ENCODE assay signal across 26 mouse cellular contexts in genomic region chr7:127703561-127704178, GRCm38 (mm10). TPM values are rescaled to one million over a fixed set of nuclear protein-coding genes. Genes with fewer than 3 reads are reported as not detected.
DNase-seq lines count a peak whose midpoint lies in the region; ATAC-seq and TF ChIP-seq lines count a peak whose summit lies in the region.
"Had no signal": no experiment of that assay in that cellular context is flagged by ENCODE, and none has a peak within 500 bp of the region (broad histone marks: within the 10 kb centered on the region; RNA-seq: fewer than 3 reads in every experiment).

No protein-coding gene starts in this region.

- peak; percentile 47 to 52 for DNase-seq in cerebellum, adult 2 months
- DNase-seq in cerebellum, adult 8-10 months = no peak
- DNase-seq in liver, adult 2 months (ENCODE audit: extremely low read depth, low read depth, low spot score) = peak; percentile 76
- no peak for DNase-seq in liver
- DNase-seq in kidney, postnatal 36 days = peak; percentile 41 to 66
- DNase-seq: adrenal gland, postnatal 10 days; forebrain, postnatal 0 days; layer of hippocampus, adult 9-11 months; lung, postnatal 14 days; thymus, postnatal 36 days had no signal

- no peaks in the 10 kb centered on the region for H3K9me3 ChIP-seq in kidney, embryonic 14.5 days (ENCODE audit: control insufficient read depth, low read length)
- H3K9me3 ChIP-seq in heart, embryonic 12.5 days (replicated peaks) = no peaks in the 10 kb centered on the region
- no peaks in the 10 kb centered on the region for H3K9me3 ChIP-seq in hindbrain, embryonic 13.5 days
- H3K9me3 ChIP-seq: embryonic facial prominence, embryonic 15.5 days; heart, embryonic 13.5 days; midbrain, embryonic 13.5 days; neural tube, embryonic 12.5 days had no signal

- H3K9ac ChIP-seq in liver, adult 2 months (ENCODE audit: low read depth, low read length) = no peak overlapping the region
- 0 out of 2 replicates have a peak overlapping the region, but pooled peaks have one; percentile 31 for H3K9ac ChIP-seq in kidney, embryonic 14.5 days (ENCODE audit: low read depth, low read length)
- no peak overlapping the region for H3K9ac ChIP-seq in heart, embryonic 12.5 days
- H3K9ac ChIP-seq in hindbrain, embryonic 13.5 days = no peak overlapping the region
- H3K9ac ChIP-seq: embryonic facial prominence, embryonic 15.5 days; forebrain, postnatal 0 days; heart, embryonic 13.5 days; neural tube, embryonic 12.5 days had no signal

- peaks cover 45% of the 10 kb centered on the region for H3K4me1 ChIP-seq in cerebellum, adult 2 months (ENCODE audit: control insufficient read depth, insufficient read depth, low read length)
- H3K4me1 ChIP-seq in liver, adult 2 months (ENCODE audit: control insufficient read depth, insufficient read depth, low read length) = peaks cover 7% of the 10 kb centered on the region
- peaks cover 17% of the 10 kb centered on the region for H3K4me1 ChIP-seq in kidney, embryonic 14.5 days (ENCODE audit: control insufficient read depth, insufficient read depth, low read length)
- H3K4me1 ChIP-seq in heart, embryonic 12.5 days (replicated peaks) = peaks cover 11% of the 10 kb centered on the region
- H3K4me1 ChIP-seq in hindbrain, embryonic 13.5 days (replicated peaks) = peaks cover 28% of the 10 kb centered on the region

- no peak overlapping the region for H3K4me2 ChIP-seq in kidney, embryonic 14.5 days (replicated peaks; ENCODE audit: low read depth, low read length)
- H3K4me2 ChIP-seq in heart, embryonic 12.5 days = no peak overlapping the region
- H3K4me2 ChIP-seq in hindbrain, embryonic 13.5 days = no peak overlapping the region
- H3K4me2 ChIP-seq: embryonic facial prominence, embryonic 15.5 days; heart, embryonic 13.5 days; midbrain, embryonic 13.5 days; neural tube, embryonic 12.5 days had no signal

- WGBS in cerebellum, adult 2 months = 24% methylated on average over 8 of the region's 8 CpGs
- WGBS in liver, adult 2 months = 62% methylated on average over 8 of the region's 8 CpGs
- WGBS in kidney, embryonic 14.5 days = 85% methylated on average over 8 of the region's 8 CpGs
- 87% methylated on average over 8 of the region's 8 CpGs for WGBS in heart, embryonic 12.5 days
- 92% methylated on average over 8 of the region's 8 CpGs for WGBS in hindbrain, embryonic 13.5 days

- no peak for ATAC-seq in kidney, embryonic 14.5 days (ENCODE audit: low FRiP score, low TSS enrichment)
- no peak for ATAC-seq in heart, embryonic 12.5 days (ENCODE audit: insufficient number of reproducible peaks, low FRiP score)
- ATAC-seq in hindbrain, embryonic 13.5 days (ENCODE audit: low FRiP score) = no peak
- ATAC-seq: CD4-positive, CD25-positive, alpha-beta regulatory T cell, adult 4 months; forebrain, postnatal 0 days; hindbrain, embryonic 16.5 days; intestine, embryonic 16.5 days; midbrain, embryonic 13.5 days; Patski had no signal

- no peaks in the 10 kb centered on the region for H3K27me3 ChIP-seq in cerebellum, adult 2 months (ENCODE audit: control insufficient read depth, insufficient read depth, low read length)
- H3K27me3 ChIP-seq in liver, adult 2 months (ENCODE audit: control insufficient read depth, insufficient read depth, low read length) = no peaks in the 10 kb centered on the region
- no peaks in the 10 kb centered on the region for H3K27me3 ChIP-seq in kidney, embryonic 14.5 days (ENCODE audit: control insufficient read depth, insufficient read depth, low read length)
- H3K27me3 ChIP-seq in heart, embryonic 12.5 days (replicated peaks) = no peaks in the 10 kb centered on the region
- H3K27me3 ChIP-seq in hindbrain, embryonic 13.5 days = no peaks in the 10 kb centered on the region
- H3K27me3 ChIP-seq: embryonic facial prominence, embryonic 15.5 days; heart, embryonic 13.5 days; midbrain, embryonic 13.5 days; neural tube, embryonic 12.5 days; Patski had no signal

- peak overlapping the region; percentile 72 for H3K27ac ChIP-seq in cerebellum, adult 2 months (ENCODE audit: insufficient read depth, low read length)
- H3K27ac ChIP-seq in liver, adult 2 months (replicated peaks; ENCODE audit: insufficient read depth, low read depth, low read length) = no peak overlapping the region
- peak overlapping the region; percentile 63; the same call in 1 of the 2 replicates for H3K27ac ChIP-seq in kidney, embryonic 14.5 days (ENCODE audit: low read depth, low read length)
- H3K27ac ChIP-seq in heart, embryonic 12.5 days (ENCODE audit: poor library complexity, severe bottlenecking) = no peak overlapping the region
- no peak overlapping the region for H3K27ac ChIP-seq in hindbrain, embryonic 13.5 days
- H3K27ac ChIP-seq: embryonic facial prominence, embryonic 15.5 days; heart, embryonic 13.5 days; midbrain, embryonic 13.5 days; neural tube, embryonic 12.5 days had no signal

- no peaks in the 10 kb centered on the region for H3K79me2 ChIP-seq in liver, adult 2 months (ENCODE audit: control insufficient read depth, insufficient read depth, low read length)

- no peak for TF ChIP-seq POLR2A in cerebellum, adult 2 months (IDR thresholded peaks at IDR 0.05; ENCODE audit: borderline replicate concordance, insufficient read depth, low read length)
- no peak for TF ChIP-seq POLR2A in liver, adult 2 months (IDR thresholded peaks at IDR 0.05; ENCODE audit: extremely low read depth, insufficient read depth, low read length)

- TF ChIP-seq CTCF in cerebellum, adult 2 months (IDR thresholded peaks at IDR 0.05; ENCODE audit: borderline replicate concordance, insufficient read depth, low read depth, low read length) = no peak
- TF ChIP-seq CTCF in liver, adult 2 months (IDR thresholded peaks at IDR 0.05; ENCODE audit: low read depth, low read length) = no peak

- no peak overlapping the region for H3K4me3 ChIP-seq in cerebellum, adult 2 months (replicated peaks; ENCODE audit: insufficient read depth, low read depth, low read length)
- no peak overlapping the region for H3K4me3 ChIP-seq in liver, adult 2 months (ENCODE audit: insufficient read depth, low read depth, low read length)
- H3K4me3 ChIP-seq in kidney, embryonic 14.5 days (ENCODE audit: low read length) = no peak overlapping the region
- no peak overlapping the region for H3K4me3 ChIP-seq in heart, embryonic 12.5 days
- H3K4me3 ChIP-seq in hindbrain, embryonic 13.5 days = no peak overlapping the region
- H3K4me3 ChIP-seq: embryonic facial prominence, embryonic 15.5 days; heart, embryonic 13.5 days; midbrain, embryonic 13.5 days; neural tube, embryonic 12.5 days had no signal

- H3K36me3 ChIP-seq in liver, adult 2 months (ENCODE audit: control insufficient read depth, insufficient read depth, low read length) = no peaks in the 10 kb centered on the region
- H3K36me3 ChIP-seq in kidney, embryonic 14.5 days (ENCODE audit: control insufficient read depth, insufficient read depth, low read length) = peaks cover 60% of the 10 kb centered on the region
- H3K36me3 ChIP-seq in heart, embryonic 12.5 days = peaks cover 54% of the 10 kb centered on the region
- H3K36me3 ChIP-seq in hindbrain, embryonic 13.5 days = peaks cover 67% of the 10 kb centered on the region

RNA-seq across cellular contexts. Expression of gene Bcl7c, which starts 5.1 kb away (rescaled TPM):
- 33.3 and 36.1 TPM in 2 replicates for polyA plus RNA-seq in cerebellum, adult 2 months (2012; rRNA removed)
- total RNA-seq in liver, adult 2 months (2014; rRNA removed) = 7.3 and 7.6 TPM in 2 replicates
- polyA plus RNA-seq in liver, adult 2 months (2012; rRNA removed) = 20.0 and 23.2 TPM in 2 replicates
- 65.9 and 79.1 TPM in 2 replicates for polyA plus RNA-seq in kidney, embryonic 14.5 days (2014; fragmentation: Nextera tagmentation; extraction: Ambion mirVana)
- 43.3 and 49.5 TPM in 2 replicates for polyA plus RNA-seq in heart, embryonic 12.5 days (2016; fragmentation: Nextera tagmentation; extraction: Ambion mirVana)
- 47.0 and 50.8 TPM in 2 replicates for polyA plus RNA-seq in hindbrain, embryonic 13.5 days (2015; fragmentation: Nextera tagmentation; extraction: Ambion mirVana)

RNA-seq across cellular contexts. Expression of gene Ctf1, which starts 8.9 kb away (rescaled TPM):
- polyA plus RNA-seq in cerebellum, adult 2 months (2012; rRNA removed) = 6.4 and 6.5 TPM in 2 replicates
- total RNA-seq in liver, adult 2 months (2014; rRNA removed) = 2.7 and 4.4 TPM in 2 replicates
- 10.5 and 15.9 TPM in 2 replicates for polyA plus RNA-seq in liver, adult 2 months (2012; rRNA removed)
- polyA plus RNA-seq in kidney, embryonic 14.5 days (2014; fragmentation: Nextera tagmentation; extraction: Ambion mirVana) = 17.5 and 23.7 TPM in 2 replicates
- polyA plus RNA-seq in heart, embryonic 12.5 days (2016; fragmentation: Nextera tagmentation; extraction: Ambion mirVana) = 4.3 and 5.1 TPM in 2 replicates
- polyA plus RNA-seq in hindbrain, embryonic 13.5 days (2015; fragmentation: Nextera tagmentation; extraction: Ambion mirVana) = 2.8 and 3.3 TPM in 2 replicates
- polyA plus RNA-seq: CD4-positive, CD25-positive, alpha-beta regulatory T cell, adult 4 months had no signal

RNA-seq across cellular contexts. Expression of gene Ctf2, which starts 28.3 kb away (rescaled TPM):
- not detected in 2 replicates for polyA plus RNA-seq in cerebellum, adult 2 months (2012; rRNA removed)
- total RNA-seq in liver, adult 2 months (2014; rRNA removed) = not detected in 2 replicates
- polyA plus RNA-seq in liver, adult 2 months (2012; rRNA removed) = not detected in 2 replicates
- polyA plus RNA-seq in kidney, embryonic 14.5 days (2014; fragmentation: Nextera tagmentation; extraction: Ambion mirVana) = 0.43 and 0.55 TPM in 2 replicates
- polyA plus RNA-seq in heart, embryonic 12.5 days (2016; fragmentation: Nextera tagmentation; extraction: Ambion mirVana) = 0.10 TPM in 1 of 2 replicates, not detected in the other
- polyA plus RNA-seq in hindbrain, embryonic 13.5 days (2015; fragmentation: Nextera tagmentation; extraction: Ambion mirVana) = 0.18 TPM in 1 of 2 replicates, not detected in the other
- total RNA-seq: adrenal gland, postnatal 10 days; forebrain, postnatal 0 days; heart, postnatal 25 days; left cerebral cortex, adult 8-10 months; megakaryocyte, adult 5-6 weeks had no signal
- polyA plus RNA-seq: brain, embryonic 14.5 days; CD4-positive, CD25-positive, alpha-beta regulatory T cell, adult 4 months; forebrain, postnatal 0 days; gonadal fat pad, adult 2 months; heart, embryonic 13.5 days had no signal

RNA-seq across cellular contexts. Expression of gene Fbxl19, which starts 40.7 kb away (rescaled TPM):
- 35.2 and 37.8 TPM in 2 replicates for polyA plus RNA-seq in cerebellum, adult 2 months (2012; rRNA removed)
- total RNA-seq in liver, adult 2 months (2014; rRNA removed) = 1.9 and 2.4 TPM in 2 replicates
- 3.9 and 4.7 TPM in 2 replicates for polyA plus RNA-seq in liver, adult 2 months (2012; rRNA removed)
- polyA plus RNA-seq in kidney, embryonic 14.5 days (2014; fragmentation: Nextera tagmentation; extraction: Ambion mirVana) = 6.2 and 10.0 TPM in 2 replicates
- 3.4 and 3.7 TPM in 2 replicates for polyA plus RNA-seq in heart, embryonic 12.5 days (2016; fragmentation: Nextera tagmentation; extraction: Ambion mirVana)
- 9.0 and 9.3 TPM in 2 replicates for polyA plus RNA-seq in hindbrain, embryonic 13.5 days (2015; fragmentation: Nextera tagmentation; extraction: Ambion mirVana)

Comparison
In these comparisons a context has a peak if more than half of its experiments do, and no peak if none do; other contexts are left out.
1. DNase-seq: peak in cerebellum, adult 2 months (2 of 2), liver, adult 2 months (single experiment) and kidney, postnatal 36 days (2 of 2); none in cerebellum, adult 8-10 months (single experiment) and liver (single experiment).
2. H3K27ac ChIP-seq: peak in cerebellum, adult 2 months (single experiment) and kidney, embryonic 14.5 days (single experiment); none in liver, adult 2 months (single experiment), heart, embryonic 12.5 days (single experiment) and hindbrain, embryonic 13.5 days (single experiment).